Mouse (Mus musculus): ENCODE data around the gene Cobll1.

The Cobll1 gene

DNA sequence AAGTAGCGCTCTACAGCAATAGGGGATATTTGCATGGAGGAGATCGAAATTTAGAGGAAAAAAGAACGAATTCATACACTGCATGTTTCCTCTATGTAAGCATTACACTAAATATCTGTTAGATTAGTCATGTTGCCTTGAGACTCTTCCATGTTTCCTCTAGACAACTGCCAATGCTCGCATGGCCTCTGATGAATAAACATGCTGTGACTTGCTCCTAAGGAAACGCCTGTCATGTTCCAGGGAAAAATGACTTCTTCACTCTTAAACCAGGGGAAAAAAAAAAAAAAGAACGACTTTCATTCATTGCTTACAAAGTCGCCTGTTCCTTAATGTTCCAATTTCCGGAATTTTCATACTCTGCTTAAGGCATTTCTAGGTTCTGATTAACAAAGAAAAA is 2.1 kb downstream of the Cobll1 start:
- 63% methylated on average over 8 of the region's 8 CpGs for WGBS

DNA sequence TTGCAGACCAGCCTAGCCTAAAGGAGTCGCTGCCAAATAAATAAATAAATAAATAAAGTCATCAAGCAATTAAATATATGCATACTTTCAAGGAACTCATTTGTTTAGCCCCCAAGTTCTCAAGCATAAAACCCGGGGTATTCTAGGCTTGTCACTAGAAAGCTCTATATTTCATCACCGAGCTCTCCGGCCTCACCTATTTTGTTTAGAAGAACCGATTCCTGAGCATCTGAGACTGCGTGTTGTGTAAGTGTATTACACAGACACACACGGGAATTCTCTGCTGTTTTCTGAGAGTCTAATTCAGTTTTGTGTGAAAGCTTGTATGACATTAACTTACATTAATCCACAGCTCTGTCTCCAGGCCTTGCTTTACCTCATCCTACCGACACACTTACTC is 2.6 kb downstream of the Cobll1 start:
- WGBS = 78% methylated on average over 8 of the region's 8 CpGs

DNA sequence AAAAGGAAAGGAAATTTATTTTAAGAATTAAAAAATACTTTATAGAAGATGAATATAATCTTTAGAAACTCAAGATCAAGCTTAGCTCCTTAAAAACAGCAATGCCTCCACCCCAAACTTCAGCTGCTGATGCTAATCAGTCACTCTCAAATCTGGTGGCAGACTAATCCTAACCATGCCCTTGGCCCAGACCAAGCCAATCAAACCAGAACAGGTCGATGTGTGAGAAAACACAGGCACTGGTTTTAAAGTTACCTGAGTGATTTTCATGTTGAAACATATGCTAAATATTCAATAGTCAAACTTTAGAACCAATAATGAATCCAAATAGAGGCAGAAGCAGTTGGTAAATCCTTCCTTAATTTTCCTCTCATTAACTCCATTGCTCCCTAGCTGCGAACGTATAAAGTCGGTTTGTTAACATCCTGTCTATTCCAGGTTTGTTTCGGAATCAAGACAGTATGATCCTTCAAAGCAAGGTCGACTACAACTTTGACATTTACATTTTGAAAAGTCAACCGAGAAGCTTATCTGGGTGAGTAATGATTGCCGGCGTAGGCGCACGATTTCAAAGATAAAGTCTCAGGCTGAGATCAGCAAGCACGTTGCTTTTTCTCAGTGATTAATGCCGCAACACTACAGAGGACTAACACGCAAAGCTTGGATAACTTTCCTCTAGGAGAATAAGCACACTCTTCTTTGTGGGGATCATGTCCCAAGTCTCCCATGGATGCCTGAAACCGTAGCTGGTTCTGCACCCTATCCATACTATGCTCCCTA is 6.3 kb downstream of the Cobll1 start:
- 86% methylated on average over 15 of the region's 15 CpGs for WGBS

DNA sequence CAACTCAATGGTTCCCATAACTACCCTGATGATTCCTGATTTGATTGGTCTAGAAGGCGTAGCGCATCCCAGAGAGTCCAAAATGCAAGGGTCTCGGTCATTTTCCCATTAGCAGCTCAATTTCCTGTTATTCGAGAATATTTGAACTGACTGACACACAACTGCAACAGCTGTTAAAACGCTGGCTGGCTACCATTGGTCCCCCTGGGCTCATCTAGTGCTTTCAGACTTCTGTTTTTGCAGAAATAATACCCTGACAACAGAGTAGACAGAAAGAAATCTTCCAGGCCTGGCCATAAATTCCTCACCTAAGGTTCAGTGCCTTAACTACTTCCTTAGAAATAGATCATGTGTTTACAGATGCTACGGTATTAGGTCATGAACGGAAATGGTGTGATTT is 10.8 kb downstream of the Cobll1 start:
- WGBS = 88% methylated on average over 7 of the region's 7 CpGs

DNA sequence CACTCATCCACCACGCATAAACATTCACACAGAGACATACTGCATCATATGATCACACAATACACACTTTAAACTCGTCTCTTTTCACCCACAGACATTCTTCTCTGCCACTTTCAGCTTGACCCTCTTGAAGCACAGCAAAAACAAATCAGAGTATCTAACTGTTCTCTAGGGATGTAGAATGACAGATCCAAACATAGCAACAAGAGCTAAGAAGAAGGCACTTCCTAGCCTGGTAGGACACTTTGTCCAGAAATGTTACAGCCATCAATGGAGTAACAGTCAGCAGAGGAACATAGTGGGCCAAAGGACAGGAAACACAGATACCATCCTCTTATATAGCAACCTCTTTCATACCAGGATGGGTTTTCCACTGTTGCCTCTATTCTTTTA is 11.3 kb downstream of the Cobll1 start:
- 92% methylated on average over 2 of the region's 2 CpGs for WGBS

DNA sequence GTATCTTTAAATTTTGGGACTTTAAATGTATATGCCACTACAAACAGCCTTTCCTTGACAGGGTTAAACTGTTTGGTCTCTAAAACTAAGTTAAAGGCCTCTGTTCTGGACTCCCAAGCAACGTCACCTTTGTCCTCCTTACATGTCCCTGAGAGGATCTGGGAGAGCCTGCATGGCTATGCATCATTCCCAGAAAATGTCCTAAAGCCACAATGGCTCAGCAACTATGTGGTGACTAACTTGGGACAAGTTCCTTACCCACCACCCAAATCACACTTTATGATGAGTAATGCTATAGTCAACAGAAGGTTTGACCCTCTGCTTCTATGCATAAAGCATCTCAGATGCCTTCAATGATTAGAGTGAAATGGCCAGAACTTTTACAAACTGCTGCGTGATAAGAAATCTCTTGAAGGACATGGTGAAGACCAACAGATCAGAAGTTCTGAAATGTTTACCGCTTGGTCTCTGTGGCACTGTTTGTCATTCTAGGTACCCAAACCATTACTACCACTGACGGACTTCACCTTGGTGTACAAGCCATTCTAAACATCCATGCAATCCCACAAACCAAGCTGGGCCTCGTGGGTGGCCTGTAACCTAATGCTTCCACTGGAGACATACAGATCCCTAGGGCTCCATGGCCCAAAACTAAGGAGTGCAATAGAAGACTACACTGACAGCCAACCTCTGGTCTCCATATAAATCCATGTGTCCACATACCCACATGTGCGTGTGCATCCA is 11.9 kb downstream of the Cobll1 start:
- 93% methylated on average over 6 of the region's 6 CpGs for WGBS

DNA sequence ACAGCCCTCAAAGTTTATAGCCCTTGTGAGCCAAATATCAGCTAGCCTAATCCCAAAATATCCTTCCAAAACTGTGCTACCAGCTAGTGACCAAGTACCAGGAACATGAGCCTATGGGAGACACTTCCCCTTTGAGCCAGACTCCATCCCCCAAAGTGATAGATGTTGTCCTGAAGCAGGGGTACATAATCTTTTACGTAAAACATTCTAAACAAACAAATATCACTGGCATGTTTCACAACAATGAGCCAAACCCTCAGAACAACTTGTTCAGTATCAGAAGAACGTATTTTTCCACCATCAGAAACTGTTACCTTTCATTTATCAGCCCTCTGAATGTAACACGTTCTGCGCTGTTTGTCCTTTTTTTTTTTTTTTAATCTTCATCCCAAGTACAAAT is 12.7 kb downstream of the Cobll1 start:
- WGBS = 80% methylated on average over 4 of the region's 4 CpGs

DNA sequence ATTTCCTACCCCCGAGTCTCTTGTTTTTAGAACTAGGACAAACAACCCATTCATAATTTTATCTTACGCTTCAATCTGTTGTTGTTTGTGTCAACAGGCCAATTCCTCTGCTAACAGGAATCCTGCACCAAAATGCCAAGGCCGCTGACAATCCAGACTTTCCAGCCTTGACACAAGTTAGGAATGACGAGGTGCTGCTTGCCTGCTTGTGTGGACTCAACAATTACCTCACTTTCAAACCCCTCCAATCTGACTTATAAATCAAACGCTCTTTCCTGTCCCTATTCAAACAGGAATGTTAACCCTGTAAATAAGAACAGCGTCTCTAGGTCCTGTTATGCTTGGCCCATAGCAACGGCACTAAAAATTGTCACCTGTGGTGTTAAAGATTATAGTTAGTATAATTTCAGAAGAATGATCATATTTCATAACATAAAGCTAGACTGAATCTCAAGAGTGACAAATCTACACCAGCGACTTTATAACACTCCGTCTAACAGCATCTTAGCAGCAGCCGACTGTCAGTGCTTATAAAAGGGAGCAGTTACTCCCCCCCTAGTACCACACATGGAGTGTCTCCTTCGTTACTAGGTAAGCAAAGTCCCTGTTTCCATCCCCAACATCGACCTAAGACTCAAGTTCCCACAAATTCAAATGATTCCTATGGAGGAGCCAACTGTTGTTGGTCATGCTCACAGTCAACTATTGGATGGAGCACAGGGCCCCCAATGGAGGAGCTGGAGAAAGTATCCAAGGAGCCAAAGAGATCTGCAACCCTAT is 15.1 kb downstream of the Cobll1 start:
- 74% methylated on average over 12 of the region's 12 CpGs for WGBS

DNA sequence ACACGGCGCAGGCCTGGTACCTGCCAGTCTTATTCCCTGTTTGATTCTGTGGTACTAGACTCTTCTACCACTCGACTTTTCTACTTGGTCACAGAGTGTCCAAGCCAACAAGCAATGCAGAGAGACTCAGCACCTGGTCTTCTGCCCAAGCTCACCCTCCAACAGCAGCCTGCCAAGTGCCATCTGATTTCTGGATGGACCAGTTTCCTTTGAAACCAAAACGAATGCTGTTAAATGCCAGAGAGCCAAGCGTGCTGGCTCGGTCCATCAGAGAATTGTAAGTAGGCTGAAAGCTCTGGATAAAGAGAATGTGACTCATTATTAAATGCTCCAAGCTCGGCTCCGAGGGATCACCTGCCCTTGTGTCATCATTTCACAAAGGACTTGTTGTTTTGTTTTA is 16.2 kb downstream of the Cobll1 start:
- 74% methylated on average over 8 of the region's 8 CpGs for WGBS

DNA sequence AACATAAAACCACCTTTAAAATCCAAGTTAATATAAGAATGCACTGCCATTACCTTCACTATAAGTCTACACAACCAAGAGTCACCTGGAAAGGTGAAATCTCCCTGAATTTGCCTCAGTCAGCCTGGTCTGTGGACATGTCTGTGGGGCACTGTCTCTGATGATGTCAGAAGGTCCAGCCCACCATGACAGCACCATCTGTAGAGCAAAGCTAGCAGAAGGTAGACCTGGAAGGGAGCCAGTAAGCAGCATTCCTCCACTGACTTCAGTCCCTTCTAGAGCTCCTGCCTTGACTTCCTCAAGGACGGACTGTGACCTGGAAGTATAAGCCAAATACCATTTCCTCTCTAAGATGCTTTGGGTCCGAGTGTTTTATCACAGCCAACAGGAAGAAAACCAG is 17.6 kb downstream of the Cobll1 start:
- 68% methylated on average over 2 of the region's 2 CpGs for WGBS

DNA sequence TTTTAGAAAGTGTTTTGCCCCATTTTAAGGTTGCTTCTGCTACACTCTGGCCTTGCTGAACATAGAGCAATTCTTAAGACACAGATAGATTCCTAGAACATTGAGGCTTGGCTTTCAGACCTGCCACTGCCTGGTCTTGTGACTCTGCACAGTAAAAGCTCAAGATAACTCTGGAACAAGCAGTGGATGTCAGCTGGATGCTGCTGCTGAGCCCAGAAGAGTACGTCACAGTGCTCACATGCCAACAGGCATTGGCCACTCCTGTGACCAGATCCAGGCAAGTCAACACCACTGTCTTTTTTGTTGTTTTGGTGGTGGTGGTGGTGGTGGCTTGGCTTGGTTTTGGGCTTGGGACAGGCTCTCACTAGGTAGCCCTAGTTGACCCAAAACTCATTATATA is 18.6 kb downstream of the Cobll1 start:
- 70% methylated on average over 1 of the region's 1 CpGs for WGBS

DNA sequence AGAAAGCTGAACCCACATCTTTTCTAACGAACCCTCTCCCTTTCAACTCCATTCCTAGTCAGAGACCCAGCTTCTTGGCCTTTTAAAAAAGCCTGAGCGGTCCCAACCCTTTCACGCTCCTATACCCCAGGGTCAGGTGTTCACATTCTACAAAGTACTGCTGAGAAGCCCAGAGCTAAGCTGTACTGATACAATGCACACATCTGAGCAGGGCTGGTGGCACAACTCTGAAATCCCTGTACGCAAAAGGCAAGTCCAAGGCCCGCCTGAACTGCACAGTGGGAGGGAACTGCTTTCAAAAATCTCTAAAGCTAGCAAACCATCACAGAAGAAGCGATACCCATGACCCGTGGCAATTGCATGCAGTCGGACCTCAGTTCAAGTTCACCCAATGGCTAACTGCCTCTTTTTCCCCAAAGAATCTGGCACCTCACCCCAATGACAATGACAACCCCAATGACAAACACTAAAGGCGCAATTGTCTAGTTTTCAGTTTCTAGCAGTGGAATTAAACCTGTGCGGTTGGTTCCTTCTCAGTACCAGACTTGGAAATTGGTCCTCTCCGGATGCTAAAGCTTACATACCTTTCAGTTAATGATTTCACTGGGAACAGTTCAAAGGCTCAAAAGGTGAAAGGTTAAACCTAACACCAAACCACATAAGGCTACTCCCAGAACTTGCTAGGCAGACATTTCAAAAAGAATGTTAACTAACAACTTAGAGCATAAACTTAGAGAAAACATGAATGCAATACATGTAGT is 19.6 kb downstream of the Cobll1 start:
- 91% methylated on average over 11 of the region's 11 CpGs for WGBS

DNA sequence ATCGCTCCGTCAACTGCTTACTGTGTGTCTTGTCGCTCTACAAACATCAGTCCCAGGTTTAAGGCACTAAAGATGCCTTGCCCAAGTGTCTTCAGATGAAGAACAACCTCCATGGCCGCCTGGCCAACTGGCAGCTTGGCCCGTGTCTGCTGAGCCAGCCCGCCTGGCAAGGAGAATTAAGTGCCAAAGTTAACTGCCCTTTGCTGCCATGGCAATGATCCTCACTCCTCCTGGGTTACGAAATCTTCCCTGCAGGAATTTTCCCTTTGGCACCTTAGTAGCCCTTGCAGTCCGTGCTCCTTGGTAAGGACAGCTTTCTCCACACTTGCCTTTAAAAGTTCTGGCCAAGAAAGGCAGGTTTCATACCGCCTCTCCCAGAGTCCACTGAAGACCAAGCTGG is 20.9 kb downstream of the Cobll1 start:
- WGBS = 83% methylated on average over 9 of the region's 9 CpGs

DNA sequence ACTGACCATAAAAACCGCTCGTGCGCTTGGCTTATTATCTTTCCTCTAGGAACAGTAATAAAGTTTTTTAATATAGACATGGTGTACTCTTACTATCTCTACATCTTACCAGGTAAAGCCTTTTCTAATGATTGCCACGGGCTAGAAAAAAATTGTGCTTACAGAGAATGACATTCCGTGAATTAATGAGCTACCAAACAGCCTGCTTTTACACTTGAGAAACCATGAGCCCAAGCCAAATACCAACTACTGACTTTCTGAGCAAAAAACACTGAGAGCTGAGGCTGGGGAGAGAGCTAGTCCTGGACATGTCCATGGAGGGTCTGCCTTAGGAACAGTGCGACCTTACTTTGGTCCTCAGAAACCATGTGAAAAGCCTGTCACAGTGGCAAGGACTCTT is 21.5 kb downstream of the Cobll1 start:
- 89% methylated on average over 6 of the region's 6 CpGs for WGBS

DNA sequence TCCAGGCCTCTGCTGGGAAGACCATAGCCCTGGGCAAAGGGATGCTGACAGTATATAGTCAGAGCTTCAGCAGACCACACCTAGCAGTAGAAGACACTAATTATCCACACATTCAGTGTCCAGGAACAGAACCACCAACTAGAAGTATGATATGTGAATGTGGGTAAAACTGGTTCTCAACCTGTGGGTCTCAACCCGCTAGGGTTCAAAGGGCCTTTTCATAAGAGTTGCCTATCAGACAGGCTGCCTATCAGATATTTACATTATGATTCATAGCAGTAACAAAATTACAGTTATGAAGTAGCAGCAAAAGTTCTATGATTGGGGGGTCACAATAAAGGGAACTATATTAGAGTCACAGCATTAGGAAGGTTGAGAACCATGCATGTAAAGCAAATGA is 24.6 kb downstream of the Cobll1 start:
- WGBS = 100% methylated on average over 1 of the region's 1 CpGs

DNA sequence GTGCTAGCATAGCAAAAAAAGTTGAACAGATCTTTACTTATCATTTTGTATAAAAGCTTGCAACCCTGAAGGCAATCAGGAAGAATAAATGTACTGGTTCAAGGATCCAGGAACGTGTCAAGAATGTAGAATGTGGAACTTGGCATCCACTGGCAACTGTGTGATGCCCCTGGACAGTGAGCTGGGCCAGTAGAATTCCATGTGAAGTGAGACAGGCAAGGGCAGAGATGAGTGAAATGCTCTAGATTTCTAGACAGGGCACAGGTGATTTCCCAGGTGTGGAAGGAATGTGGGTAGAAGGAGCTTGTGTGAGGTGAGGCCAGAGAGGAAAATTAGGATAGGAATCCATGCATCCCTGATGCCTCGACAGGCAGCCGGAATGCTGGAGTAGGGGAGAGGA is 25.5 kb downstream of the Cobll1 start:
- WGBS = 95% methylated on average over 3 of the region's 3 CpGs

DNA sequence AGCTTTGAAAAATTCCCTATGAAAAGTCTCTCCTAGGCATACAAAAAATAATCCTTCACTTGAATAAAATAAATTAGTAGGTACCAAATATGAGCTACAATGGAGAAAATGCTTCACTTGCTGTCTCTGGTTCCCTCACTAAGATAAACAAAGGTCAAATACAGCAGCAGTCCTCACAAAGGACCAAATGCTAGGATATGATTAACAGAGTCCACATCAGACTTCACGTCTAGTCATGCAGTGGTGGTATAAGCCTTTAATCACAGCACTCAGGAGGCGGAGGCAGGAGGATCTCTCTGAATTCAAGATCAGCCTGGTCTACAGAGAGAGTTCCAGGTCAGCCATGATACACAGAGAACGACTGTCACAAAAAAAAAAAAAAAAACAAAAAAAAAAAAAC is 27.6 kb downstream of the Cobll1 start:
- WGBS = 87% methylated on average over 3 of the region's 3 CpGs

DNA sequence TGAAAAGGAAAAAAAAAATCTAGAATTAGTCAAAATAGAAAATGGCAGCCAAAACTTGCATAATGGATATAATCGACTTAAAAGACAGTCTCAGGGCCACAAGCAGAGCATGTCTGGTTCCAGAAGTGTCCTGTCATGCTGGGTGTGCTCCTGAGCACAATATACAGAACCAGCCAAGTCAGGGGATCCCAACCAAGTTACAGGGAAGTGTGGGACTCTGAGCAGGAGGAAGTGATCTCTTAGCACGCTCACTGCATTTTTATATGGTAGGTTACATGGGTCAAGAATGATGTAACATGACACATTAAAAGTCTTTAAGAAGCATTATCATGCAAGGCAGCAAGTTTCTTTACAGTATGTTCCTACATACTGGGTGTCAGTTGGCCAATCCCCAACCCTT is 31.5 kb downstream of the Cobll1 start:
- WGBS = 74% methylated on average over 2 of the region's 2 CpGs

DNA sequence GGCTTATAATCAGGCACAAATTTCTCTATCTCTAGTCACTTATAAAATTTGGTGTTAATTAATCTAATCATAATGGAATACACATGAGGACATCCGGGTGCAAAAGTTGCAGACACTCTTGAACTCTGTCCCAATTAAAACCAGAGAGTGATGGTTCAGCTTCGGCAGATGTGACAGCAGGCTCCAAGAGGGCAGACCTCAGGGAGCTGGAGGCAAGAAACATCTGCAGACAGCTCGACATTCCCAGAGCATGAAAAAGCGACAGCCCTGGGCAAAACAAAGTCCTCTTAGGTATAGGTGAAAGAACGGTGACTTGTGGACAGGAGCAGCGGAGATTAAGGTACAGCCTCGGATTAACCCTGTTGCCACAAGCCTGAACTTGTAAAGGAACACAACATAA is 35.5 kb downstream of the Cobll1 start:
- 86% methylated on average over 7 of the region's 7 CpGs for WGBS

DNA sequence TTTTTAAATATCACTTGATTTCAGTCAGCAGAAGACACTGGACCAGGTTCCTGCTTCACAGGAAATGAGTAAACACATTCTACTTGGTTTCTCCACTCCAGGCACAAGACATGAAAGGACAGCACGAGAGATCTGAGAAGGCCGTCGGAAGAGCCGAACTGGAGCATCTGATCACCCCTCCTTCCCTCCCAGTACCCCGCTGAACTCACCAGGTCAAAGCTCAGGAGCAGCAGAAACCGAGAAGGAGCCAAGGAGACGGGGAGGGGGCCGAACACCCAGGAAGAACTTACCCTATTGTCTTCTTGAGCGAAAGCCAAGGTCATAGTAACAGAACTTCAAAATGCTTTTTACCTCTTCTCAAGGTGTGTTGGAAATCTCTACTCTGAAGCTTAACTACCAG is 39.5 kb downstream of the Cobll1 start:
- 78% methylated on average over 9 of the region's 9 CpGs for WGBS

DNA sequence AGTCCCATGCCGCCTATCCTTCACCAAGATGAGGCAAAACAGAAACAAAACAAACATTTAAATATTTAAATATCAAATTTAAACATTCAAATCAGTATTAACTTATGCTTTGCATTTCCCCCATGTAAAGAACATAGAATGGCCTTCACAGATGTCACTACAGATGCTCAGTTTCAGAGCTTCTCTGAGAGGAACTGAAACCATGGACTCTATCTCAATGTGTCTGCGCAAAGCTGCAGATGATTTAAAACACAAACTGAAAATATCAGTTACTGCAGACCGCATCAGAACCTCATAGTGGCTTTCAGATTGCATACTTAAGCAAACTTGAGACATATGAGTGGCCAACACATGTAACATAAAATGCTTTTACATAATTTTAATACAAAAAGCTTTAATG is 40.6 kb downstream of the Cobll1 start:
- WGBS = 92% methylated on average over 3 of the region's 3 CpGs

DNA sequence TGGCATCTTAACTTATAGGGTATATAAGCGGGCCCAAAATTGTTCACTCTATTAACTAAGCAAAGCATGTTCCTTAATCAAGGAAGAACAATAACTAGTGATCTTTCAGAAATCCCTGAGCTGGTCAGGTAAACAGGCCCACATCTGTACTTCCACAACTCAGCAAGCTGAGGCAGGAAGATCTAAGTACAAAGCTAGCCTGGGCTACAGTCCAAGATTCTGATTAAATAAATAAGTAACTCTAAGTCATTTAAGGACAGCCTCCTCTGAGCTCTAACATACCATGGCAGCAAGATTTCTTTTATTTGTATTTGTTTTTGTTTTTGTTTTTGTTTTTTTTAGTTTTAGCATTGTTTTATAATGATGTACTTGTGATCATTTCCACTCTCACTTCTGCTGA is 42.2 kb downstream of the Cobll1 start:
- WGBS = 98% methylated on average over 1 of the region's 1 CpGs

Data from cerebral cortex, adult 2 months (tissue).